Mouse (Mus musculus): ENCODE results near the gene F11r.

F11r gene

GRCm38 (mm10) chr1:171437264-171438013, at the start of gene F11r:
F11r (plus strand) TSS chr1:171437535.
- peak; percentile 92 for DNase-seq (ENCODE audit: extremely low read depth, low read depth, low spot score)

- DNase-seq (ENCODE audit: extremely low read depth, low read depth, low spot score), result no peak
Measured at GRCm38 (mm10) chr1:171388376-171389102, 48.8 kb upstream of the F11r start, which contains the start of gene Arhgap30. Arhgap30 (plus strand) TSS chr1:171388954.

GRCm38 (mm10) chr1:171390101-171390500, 47.2 kb upstream of the F11r start:
- DNase-seq (ENCODE audit: extremely low read depth, low read depth, low spot score), result no peak

- DNase-seq (ENCODE audit: extremely low read depth, low read depth, low spot score), result no peak
Measured at GRCm38 (mm10) chr1:171401821-171402220, 35.5 kb upstream of the F11r start.

GRCm38 (mm10) chr1:171402991-171403390, 34.3 kb upstream of the F11r start:
- DNase-seq (ENCODE audit: extremely low read depth, low read depth, low spot score), result no peak

- no peak for DNase-seq (ENCODE audit: extremely low read depth, low read depth, low spot score)
Measured at GRCm38 (mm10) chr1:171407263-171407662, 30.1 kb upstream of the F11r start.

- no peak for DNase-seq (ENCODE audit: extremely low read depth, low read depth, low spot score)
Measured at GRCm38 (mm10) chr1:171410231-171410630, 27.1 kb upstream of the F11r start.

GRCm38 (mm10) chr1:171410947-171411484, 26.3 kb upstream of the F11r start, which contains the start of gene Usf1:
Usf1 (plus strand) TSS chr1:171411313.
- peak; percentile 31 for DNase-seq (ENCODE audit: extremely low read depth, low read depth, low spot score)

- DNase-seq (ENCODE audit: extremely low read depth, low read depth, low spot score), result no peak
Measured at GRCm38 (mm10) chr1:171411492-171411941, 25.8 kb upstream of the F11r start.

GRCm38 (mm10) chr1:171412001-171412441, 25.3 kb upstream of the F11r start:
- no peak for DNase-seq (ENCODE audit: extremely low read depth, low read depth, low spot score)

GRCm38 (mm10) chr1:171412446-171412845, 24.9 kb upstream of the F11r start:
- DNase-seq (ENCODE audit: extremely low read depth, low read depth, low spot score), result peak; percentile 21

GRCm38 (mm10) chr1:171413608-171414007, 23.7 kb upstream of the F11r start:
- DNase-seq (ENCODE audit: extremely low read depth, low read depth, low spot score), result no peak

GRCm38 (mm10) chr1:171418660-171419059, 18.7 kb upstream of the F11r start, which contains the start of gene Tstd1:
Tstd1 (plus strand) TSS chr1:171418872.
- DNase-seq (ENCODE audit: extremely low read depth, low read depth, low spot score), result no peak

GRCm38 (mm10) chr1:171419291-171419882, 17.9 kb upstream of the F11r start:
- no peak for DNase-seq (ENCODE audit: extremely low read depth, low read depth, low spot score)

- no peak for DNase-seq (ENCODE audit: extremely low read depth, low read depth, low spot score)
Measured at GRCm38 (mm10) chr1:171419905-171420304, 17.4 kb upstream of the F11r start.

- DNase-seq (ENCODE audit: extremely low read depth, low read depth, low spot score), result no peak
Measured at GRCm38 (mm10) chr1:171422504-171423095, 14.7 kb upstream of the F11r start.

- no peak for DNase-seq (ENCODE audit: extremely low read depth, low read depth, low spot score)
Measured at GRCm38 (mm10) chr1:171424638-171425037, 12.7 kb upstream of the F11r start.

- no peak for DNase-seq (ENCODE audit: extremely low read depth, low read depth, low spot score)
Measured at GRCm38 (mm10) chr1:171425126-171425525, 12.2 kb upstream of the F11r start.

- no peak for DNase-seq (ENCODE audit: extremely low read depth, low read depth, low spot score)
Measured at GRCm38 (mm10) chr1:171432158-171432557, 5.2 kb upstream of the F11r start.

- DNase-seq (ENCODE audit: extremely low read depth, low read depth, low spot score), result no peak
Measured at GRCm38 (mm10) chr1:171435288-171435814, 2.0 kb upstream of the F11r start.

GRCm38 (mm10) chr1:171435974-171436373, 1.4 kb upstream of the F11r start:
- no peak for DNase-seq (ENCODE audit: extremely low read depth, low read depth, low spot score)

Data from fat pad, adult 2 months (tissue).